Mouse (Mus musculus) c-Kit-positive CD71-negative TER-119-negative erythroid progenitor cells, embryonic 14.5 days (primary cell): ENCODE results near the gene Smarca4.

Experiments used
- DNase-seq: peaks from one replicate; pipeline ENCODE4 v3.0.0-alpha.2; 2013; ENCODE audit warnings: low read depth

Smarca4 gene

DNA sequence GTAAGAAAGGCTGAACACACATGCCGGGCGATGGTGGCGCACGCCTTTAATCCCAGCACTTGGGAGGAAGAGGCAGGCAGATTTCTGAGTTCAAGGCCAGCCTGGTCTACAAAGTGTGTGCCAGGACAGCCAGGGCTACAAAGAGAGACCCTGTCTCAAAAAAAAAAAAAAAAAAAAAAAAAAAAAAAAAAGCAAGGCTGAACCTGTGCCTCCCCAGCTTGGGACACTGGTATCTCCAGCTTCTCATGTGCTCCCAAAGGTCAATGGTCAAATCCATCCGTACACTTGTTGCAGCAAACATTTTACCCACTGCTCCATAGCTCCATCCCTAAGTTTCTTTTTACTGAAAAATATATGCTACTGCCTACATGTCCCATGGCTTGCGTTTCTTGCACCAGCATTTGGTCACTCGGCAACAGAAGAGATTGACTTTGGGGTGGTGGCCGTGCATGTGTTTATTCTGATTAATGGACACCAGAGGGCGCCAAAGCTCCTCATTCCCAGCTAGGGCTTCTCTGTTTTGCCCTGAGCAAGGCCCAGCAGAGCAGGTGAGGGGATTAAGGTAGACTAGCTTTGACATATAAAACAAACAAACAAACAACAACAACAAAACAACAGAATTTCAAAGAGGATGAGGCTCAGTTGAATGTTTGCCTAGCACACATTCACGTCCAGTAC lies 14.1 kb upstream of the Smarca4 start:
- peak; percentile 75 for DNase-seq

DNA sequence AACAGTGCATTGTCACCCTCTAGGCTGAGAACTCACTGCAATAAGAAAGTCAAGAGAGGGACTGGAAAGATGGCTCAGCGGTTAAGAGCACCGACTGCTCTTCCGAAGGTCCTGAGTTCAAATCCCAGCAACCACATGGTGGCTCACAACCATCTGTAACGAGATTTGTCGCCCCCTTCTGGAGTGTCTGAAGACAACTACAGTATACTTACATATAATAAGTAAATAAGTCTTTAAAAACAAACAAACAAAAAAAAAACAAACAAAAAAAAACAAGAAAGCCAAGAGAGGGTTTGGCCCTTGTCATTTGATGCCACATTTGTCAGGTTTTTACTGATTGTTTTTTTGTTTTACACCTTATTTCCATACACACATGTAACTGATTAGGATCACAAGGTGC lies 11.8 kb upstream of the Smarca4 start:
- no peak for DNase-seq

DNA sequence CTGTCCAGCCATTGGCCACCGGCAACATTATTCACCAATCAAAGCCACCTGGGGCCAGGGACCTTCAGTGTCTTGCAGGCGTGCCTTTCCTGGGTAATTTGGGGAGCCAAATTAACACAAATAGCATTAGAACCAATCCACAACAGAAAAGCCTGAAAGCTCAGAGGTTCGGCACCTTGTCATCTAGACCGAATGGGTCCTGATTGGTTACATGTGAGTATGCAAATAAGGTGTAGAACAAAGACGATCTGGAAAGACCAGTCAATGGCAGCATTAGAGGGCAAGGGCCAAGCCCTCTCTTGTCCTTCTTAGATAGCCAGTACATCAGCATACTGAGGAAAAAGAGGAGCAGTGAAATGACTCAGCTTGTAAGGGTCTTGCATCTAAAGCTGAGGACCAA lies 10.1 kb upstream of the Smarca4 start:
- no peak for DNase-seq

DNA sequence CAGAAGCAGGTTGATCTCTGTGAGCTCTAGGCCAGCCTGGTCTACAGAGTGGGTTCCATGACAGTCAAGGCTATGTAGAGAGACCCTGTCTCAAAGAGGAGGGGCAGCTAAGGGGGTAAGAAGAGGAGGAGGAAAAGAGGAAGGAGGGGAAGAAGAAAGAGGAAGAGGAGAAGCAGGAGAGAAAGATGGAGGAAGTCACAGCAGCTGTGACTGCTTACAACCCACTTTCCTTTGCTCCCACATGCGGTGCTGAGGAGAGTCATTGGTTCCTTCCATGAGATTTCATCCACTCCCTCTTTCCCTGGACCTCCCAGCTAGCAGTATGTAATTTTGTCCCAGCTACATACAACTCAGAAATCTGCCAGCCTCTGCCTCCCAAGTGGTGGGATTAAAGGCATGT lies 9.3 kb upstream of the Smarca4 start:
- DNase-seq = no peak

DNA sequence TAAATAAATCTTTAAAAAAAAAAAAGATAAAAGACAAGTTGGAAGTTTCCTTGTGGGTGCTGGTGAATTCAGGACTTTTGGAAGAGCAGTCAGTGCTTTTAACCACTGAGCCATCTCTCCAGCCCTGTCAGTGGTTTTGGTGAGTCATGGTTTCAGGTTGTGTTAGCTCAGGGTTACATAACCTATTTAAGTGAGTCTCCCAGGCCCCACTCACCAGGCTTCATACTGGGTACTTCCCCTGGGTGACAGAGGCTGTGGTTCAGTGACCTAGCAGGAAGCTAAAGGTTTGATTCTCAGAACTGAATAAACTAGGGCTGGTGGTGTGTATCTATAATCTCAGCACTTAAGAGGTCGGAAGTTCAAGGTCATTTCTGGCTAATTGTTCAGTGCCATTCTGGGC lies 6.1 kb upstream of the Smarca4 start:
- DNase-seq = no peak

DNA sequence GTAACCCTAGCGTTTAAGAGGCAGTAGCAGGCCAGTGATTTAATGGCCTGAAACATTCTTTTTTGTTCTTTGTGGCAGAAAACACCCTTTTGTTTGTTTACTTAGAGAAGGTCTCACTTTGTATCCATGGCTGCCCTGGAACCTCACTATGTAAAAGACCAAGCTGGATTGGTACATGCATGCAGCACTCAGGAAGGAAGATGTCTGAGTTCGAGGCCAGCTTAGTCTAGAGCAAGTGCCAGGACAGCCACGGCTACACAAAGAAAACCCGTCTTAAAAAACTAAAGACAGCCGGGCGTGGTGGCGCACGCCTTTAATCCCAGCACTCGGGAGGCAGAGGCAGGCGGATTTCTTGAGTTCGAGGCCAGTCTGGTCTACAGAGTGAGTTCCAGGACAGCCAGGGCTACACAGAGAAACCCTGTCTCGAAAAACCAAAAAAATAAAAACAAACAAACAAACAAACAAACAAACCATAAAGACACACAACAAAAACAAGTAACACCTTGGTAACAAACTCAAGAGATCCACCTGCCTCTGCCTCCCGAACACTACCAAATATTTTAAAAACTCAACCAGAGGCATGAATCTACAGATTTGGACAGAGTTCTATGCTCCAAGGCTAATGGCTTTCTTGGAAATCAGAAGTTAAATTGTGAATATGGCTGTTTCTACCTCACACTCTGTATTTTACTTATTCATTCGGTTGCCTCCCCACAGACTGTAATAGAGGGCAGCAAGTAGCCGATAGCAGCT lies 929 bp upstream of the Smarca4 start:
- no peak for DNase-seq

DNA sequence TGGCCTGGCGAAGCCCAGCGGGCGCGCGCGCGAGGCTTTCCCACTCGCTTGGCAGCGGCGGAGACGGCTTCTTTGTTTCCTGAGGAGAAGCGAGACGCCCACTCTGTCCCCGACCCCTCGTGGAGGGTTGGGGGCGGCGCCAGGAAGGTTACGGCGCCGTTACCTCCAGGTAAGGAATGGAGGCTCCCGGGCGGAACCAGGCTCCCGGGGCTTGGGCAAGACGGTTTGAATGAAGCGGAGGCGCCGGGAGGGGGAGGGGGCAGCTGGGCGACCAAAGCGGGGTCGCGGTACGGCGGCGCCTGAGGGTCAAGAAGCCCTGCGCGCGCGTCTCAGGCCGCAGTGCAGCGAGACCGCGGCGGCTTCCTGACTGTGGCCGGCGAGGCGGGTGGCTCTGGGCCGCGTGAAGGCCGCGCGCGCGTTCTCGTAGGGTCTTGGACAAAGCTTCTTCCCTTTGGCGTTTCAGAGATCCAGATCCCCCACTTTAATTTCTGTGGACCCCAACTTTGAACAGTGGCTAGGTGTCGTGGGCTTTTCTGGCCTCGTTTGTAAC lies 338 bp downstream of the Smarca4 start:
- DNase-seq = peak; percentile 67

DNA sequence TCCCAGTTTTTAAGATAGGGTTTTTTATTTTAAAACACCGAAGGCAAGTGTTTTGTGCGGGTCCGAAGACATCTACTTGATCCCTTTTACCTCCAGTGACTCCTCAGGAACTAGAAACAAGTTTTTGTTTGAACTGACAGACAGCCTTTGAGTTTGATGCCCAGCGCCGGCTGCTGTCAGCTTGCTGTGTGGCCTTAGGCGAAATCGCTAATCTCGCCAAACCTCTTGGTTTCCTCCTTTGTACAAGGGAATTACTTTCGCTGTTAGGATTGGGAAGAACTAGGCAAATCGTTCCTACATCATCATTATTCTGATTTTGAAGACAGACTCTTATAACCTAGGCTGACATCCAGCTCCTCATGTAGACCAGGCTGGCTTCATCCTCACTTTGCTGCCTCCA lies 1.1 kb downstream of the Smarca4 start:
- no peak for DNase-seq

DNA sequence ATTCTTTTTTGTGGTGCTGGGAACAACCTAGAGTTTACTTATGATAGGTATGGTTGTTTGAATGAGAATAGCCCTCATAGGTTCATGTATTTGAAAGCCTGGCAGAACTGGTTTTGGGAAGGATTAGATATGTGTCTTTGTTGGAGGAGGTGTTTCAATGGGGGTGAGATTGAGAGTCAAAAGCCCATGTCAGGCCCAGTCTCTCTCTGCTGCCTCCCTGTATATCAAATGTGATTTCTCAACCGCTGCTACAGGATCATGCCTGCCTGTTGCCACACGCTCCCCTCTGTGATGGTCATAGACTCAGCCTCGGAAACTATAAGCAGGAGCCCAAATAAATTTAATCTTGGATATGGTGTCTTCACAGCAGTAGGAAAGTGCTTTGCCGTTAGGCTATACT lies 4.3 kb downstream of the Smarca4 start:
- DNase-seq = no peak

DNA sequence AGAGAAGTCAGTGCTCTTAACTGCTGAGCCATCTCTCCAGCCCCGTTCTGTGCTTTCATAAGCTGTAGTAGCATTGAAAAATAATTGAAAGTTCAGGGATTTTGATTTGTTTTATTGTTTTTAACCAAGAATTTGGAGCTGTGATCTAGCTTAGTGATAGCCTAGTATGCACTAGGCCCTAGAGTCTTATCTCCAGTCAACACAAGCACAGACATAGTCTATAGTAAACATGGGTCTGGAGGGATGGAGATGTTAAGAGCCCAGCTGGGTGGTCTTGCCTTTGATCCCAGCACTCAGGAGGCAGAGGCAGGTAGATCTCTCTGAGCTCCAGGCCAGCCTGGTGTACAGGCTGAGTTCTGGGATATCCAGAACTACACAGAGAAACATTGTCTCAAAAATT lies 6.7 kb downstream of the Smarca4 start:
- DNase-seq = no peak

DNA sequence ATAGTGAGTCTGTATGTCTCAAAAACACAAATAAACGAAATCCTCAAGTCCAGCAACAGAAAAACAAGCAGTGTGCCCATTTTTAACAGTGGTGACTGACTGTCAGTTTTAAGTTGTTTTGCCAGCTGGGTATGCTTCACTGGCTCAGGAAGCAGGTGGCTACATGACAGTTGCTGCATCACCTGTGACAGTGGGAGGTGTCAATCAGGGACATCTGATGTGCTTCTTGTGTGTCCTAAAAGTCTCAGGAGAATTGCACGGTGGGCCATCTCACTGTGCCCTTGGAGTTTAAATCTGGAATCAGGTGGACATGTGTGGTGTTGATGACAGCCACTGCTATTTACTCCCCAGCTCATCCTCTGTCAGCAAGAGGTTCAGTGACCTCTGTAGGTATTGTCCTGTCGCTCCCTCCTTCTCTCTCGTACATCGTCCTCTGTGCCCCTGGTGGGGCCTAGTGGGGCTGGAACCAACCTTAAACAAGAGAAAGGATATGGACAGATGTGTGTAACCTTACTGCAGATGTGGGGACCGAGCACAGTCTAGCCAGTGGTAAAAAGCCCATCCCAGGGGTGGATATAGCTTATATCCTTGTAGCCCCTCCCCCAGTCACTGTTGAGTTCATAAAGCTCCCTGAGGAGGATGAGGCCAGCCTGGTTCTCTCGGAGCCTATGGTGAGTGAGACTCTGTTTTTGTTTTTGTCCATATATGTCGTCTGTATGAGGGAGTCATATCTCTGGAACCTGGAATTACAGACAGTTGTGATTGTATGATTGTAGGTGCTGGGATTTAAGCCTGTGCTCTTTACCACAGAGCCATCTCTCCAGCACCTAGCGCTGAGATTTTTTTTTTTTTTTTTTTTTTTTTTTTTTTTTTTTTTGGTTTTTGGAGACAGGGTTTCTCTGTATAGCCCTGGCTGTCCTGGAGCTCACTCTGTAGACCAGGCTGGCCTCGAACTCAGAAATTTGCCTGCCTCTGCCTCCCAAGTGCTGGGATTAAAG lies 9.7 kb downstream of the Smarca4 start:
- no peak for DNase-seq

DNA sequence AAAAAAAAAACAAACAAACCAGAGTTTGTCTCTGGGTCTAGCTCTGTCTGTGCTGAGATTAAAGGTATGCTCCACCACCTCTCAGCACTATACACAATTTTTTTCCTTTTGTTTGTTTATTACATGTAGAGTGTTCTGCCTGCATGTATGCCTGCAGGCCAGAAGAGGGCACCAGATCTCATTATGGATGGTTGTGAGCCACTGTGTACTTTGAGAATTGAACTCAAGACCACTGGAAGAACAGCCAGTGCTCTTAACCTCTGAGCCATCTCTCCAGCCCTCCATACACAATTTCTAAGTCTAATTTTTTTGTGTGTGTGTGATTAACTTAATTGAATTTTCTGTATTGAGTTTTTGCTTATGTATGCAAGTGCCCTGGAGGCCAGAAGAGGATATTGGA lies 10.6 kb downstream of the Smarca4 start:
- DNase-seq = no peak

DNA sequence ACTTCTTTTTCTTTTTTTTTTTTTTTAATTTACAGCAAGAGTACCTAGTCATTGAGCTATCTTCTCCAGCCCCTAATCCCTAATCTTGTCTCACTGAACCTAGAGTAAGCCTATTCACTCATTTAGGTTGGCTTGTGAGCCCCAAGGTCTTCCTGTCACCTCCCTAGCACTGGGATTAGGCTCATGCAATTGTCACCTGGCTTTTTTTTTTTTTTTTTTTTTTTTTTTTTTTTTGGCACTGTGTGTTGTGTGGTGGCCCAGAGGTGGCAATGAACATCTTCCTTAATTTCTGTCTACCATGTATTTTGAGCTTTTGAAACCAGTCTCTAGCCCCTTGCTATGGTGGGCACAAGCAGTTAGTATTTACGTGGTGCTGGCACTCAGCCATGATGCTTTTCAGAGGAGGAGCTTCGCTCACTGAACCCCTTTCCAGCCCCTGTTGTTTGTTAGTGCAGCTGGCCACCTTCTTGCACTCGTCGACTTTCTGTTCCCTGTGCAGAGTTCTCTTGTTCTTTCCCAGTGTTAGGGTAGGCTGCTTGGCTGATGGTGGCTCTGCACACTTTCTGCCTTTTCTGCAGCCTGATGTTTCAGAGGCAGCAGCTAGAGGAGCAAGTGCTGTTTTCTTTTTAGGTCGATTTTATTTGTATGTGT lies 11.3 kb downstream of the Smarca4 start:
- no peak for DNase-seq

DNA sequence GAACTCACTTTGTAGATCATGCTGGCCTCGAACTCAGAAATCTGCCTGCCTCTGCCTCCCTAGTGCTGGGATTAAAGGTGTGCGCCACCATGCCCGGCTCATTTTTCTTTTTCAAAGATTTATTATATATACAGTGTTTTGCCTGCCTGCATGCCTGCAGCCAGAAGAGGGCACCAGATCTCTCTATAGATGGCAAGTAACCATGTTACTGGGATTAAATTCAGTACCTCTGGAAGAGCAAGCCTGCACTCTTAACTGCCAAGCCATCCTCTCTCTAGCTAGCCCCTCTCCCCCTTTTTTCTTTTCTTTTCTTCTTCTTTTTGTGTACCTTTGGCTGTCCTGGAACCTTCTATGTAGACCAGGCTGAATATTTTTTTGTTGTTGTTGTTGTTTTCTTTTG lies 14.7 kb downstream of the Smarca4 start:
- no peak for DNase-seq

DNA sequence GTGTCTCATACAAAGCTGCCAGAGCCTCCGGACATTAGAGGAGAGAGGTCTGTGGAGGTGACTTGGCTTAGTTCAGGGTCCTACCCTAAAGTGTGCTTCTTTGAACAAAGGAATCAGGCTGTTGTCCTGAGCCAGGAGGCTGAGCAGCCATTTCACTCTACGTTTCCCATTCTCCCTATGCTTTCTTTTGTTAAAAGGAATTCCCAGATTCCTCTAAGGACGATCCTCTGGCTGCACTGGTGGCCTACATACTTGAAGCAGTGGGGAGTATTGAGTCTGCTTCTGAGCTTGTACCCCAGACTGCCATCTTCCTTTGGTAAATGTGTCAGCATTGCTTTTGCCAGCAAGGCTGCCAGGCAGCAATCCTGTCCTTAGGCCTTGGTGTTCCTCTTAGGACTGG lies 17.1 kb downstream of the Smarca4 start:
- DNase-seq = no peak

DNA sequence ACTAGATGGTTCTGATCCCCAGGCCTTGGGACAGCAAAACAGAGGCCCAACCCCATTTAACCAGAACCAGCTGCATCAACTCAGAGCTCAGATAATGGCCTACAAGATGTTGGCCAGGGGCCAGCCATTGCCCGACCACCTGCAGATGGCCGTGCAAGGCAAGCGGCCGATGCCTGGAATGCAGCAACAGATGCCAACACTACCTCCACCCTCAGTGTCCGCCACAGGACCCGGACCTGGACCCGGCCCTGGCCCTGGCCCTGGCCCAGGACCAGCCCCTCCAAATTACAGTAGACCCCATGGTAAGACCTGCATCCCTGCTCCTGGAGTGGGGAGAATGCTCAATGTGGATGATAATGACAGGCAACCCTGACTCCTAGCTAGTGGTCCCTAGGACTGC lies 19.7 kb downstream of the Smarca4 start:
- DNase-seq = no peak

DNA sequence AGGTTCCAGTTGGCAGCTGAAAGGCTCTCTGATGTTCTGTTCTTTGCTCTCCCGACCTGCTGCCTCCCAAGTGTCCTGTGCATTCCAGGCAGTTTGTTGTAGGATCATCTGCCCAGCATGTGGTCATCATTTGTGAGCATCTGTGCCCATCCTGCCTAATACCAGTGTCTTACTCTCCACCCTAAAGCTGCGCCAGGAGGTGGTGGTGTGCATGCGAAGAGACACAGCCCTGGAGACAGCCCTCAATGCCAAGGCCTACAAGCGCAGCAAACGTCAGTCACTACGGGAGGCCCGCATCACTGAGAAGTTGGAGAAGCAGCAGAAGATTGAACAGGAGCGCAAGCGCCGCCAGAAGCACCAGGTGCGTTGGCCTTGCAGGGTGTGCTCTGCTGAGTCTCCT lies 23.1 kb downstream of the Smarca4 start:
- DNase-seq = no peak

DNA sequence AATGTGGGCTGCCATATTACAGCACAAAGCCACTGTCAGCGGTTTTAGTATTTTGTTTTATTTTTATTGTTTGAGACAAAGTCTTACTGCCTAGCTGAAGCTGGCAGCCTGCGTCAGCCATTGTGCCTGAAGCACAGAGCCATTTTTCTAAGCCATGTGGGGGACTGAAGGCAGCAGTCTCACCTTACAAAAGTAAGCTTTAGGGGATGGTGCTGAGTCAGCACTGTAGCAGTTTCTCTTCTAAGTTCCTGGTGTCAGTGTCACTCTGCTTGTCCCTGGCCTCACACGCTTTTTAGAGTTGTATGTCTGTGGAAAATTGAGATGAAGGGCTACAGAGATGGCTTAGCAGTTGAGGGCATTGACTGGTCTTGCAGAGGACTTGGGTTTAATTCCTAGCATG lies 30.4 kb downstream of the Smarca4 start:
- no peak for DNase-seq

DNA sequence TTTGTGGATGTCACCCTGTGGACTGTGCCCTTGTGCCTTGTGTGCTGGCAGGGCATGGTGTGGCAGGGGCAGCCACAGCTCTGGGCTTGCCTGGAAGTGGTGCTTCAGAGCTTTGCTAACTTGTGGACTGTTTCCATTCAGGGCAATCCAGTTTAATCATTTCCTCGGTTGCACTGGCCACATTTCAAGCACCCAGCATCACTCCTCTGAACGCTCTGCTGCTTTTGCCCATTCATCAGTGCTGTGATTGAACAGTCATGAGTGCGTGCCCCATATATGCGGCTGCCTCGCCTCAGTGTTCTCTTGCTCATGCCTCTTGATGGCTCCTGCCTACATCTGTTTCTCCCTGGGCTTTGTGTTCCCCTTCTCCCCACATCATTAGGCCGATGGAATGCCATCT lies 31.8 kb downstream of the Smarca4 start:
- no peak for DNase-seq

DNA sequence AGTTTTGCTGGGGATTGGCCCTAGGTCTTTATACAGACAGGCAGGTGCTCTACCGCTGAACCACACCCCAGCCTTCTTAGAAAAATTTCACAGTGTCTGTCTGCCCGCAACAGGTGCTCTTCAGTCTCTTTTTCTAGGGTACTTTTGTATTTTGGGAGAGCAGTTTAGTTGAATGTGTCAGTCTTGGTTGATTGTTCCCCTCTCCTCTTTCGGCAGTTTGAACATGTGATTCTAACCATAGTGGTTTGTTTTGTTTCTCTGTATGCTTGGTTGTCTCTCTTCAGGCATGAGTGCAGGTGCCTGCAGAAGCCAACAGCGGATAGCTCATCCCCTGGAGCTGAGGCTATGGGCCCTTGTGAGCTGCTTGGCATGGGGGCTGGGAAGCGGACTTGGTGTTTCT lies 36.3 kb downstream of the Smarca4 start:
- DNase-seq = no peak

DNA sequence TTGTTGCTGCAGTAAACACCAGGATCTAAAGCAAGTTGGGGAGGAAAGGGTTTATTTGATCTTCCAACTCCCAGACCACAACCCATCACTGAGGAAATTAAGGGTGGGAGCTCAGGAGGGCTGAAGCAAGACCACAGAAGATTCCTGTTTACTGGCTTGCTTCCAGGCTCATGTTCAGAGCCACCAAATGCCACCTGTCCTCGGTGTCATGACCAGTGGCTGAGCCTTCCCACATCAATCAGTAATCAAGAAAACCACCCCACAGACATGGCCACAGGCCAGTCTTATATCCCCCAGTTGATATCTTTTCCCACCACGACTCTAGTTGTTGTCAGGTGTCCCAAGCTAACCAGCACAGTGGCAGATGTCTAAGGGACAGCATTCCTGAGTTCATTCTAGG lies 37.3 kb downstream of the Smarca4 start:
- no peak for DNase-seq

DNA sequence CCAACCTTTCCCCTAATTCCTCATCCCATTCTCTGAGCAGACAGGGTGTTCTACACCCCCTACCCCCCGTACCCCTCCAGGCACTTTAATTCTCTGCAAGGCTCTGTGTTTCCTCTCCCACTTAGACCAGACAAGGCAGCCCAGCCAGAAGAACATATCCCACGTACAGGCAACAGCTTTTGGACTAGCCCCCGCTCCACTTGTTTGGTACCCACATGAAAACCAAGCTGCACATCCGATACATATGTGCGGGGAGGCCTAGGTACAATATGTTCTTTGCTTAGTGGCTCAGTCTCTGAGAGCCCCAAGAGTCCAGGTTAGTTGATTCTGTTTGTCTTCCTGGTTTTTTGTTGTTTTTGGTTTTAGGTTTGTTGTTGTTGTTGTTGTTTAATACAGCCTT lies 46.1 kb downstream of the Smarca4 start:
- no peak for DNase-seq
